Comparison of ENCODE assay signal across 8 mouse cellular contexts in the genomic region with DNA sequence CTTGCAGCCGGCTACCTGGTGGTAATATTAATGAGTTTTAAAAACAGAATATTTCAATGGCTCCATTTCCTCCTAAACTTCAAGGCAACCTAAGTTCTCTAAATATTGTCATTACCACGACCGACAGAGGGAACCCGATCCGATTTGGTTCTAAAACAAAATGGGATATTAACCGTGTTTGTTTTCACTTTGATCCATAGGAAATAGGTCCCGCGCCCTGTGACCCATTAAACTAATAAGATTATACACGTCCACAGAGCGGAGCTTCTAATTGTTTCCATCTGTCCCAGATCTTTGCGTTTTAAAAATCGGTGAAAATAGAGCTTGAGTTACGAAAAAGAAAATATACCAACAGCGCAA.
DNase-seq lines count a peak whose midpoint lies in the region; ATAC-seq and TF ChIP-seq lines count a peak whose summit lies in the region.

No protein-coding gene starts in this region.

- no peak for ATAC-seq in heart, embryonic 15.5 days (replicated peaks; ENCODE audit: insufficient number of reproducible peaks, insufficient read depth, low FRiP score, low read depth)
- no peak for ATAC-seq in forebrain, embryonic 16.5 days
- ATAC-seq in liver, embryonic 14.5 days (ENCODE audit: insufficient read depth): no peak

- in situ Hi-C loops in ES-E14 (cut with MboI; ENCODE audit: low sequenced_read_pairs in 2 of 2, unreplicated experiment in 2 of 2): loop anchor here (5.0 to 10.0 kb wide), 4 partner anchors 987 to 1137 kb away; a partner anchor contains a TSS

- H3K4me3 ChIP-seq in heart, embryonic 15.5 days: peak overlapping the region; percentile 46
- peak overlapping the region; percentile 58 to 67 for H3K4me3 ChIP-seq in ES-E14 (ENCODE audit: insufficient read depth in 1 of 2, low read depth in 1 of 2, low read length in 2 of 2, poor library complexity in 1 of 2, severe bottlenecking in 1 of 2)
- peak overlapping the region; percentile 18; the same call in 1 of the 2 replicates for H3K4me3 ChIP-seq in forebrain, embryonic 16.5 days (replicated peaks; ENCODE audit: low read length)
- peak overlapping the region; percentile 29 to 53 for H3K4me3 ChIP-seq in liver, embryonic 14.5 days (ENCODE audit: insufficient read depth in 1 of 2, low read depth in 2 of 2, low read length in 2 of 2)

- H3K36me3 ChIP-seq in heart, embryonic 15.5 days: no peaks in the 10 kb centered on the region
- no peaks in the 10 kb centered on the region for H3K36me3 ChIP-seq in ES-E14 (ENCODE audit: control insufficient read depth, insufficient read depth, low read length, poor library complexity, severe bottlenecking)
- H3K36me3 ChIP-seq in forebrain, embryonic 16.5 days (ENCODE audit: control insufficient read depth, insufficient read depth): no peaks in the 10 kb centered on the region
- no peaks in the 10 kb centered on the region for H3K36me3 ChIP-seq in liver, embryonic 14.5 days (replicated peaks; ENCODE audit: control insufficient read depth, insufficient read depth, low read depth)

- TF ChIP-seq CTCF in liver, embryonic 14.5 days (IDR thresholded peaks at IDR 0.05; ENCODE audit: low read depth): no peak

- peaks cover 56% of the 10 kb centered on the region for H3K27me3 ChIP-seq in heart, embryonic 15.5 days
- H3K27me3 ChIP-seq in forebrain, embryonic 16.5 days (replicated peaks; ENCODE audit: control insufficient read depth, insufficient read depth, low read length): peaks cover 72% of the 10 kb centered on the region
- H3K27me3 ChIP-seq in liver, embryonic 14.5 days (ENCODE audit: control insufficient read depth, insufficient read depth, low read length): peaks cover 87% of the 10 kb centered on the region

- H3K4me2 ChIP-seq in heart, embryonic 15.5 days: peak overlapping the region; percentile 67
- peak overlapping the region; percentile 26 for H3K4me2 ChIP-seq in forebrain, embryonic 16.5 days (ENCODE audit: low read length)
- H3K4me2 ChIP-seq in liver, embryonic 14.5 days (ENCODE audit: low read depth): peak overlapping the region; percentile 87

- H3K4me1 ChIP-seq in heart, embryonic 15.5 days (replicated peaks): peaks cover 22% of the 10 kb centered on the region
- H3K4me1 ChIP-seq in ES-E14 (ENCODE audit: control insufficient read depth in 2 of 2, insufficient read depth in 2 of 2, low read length in 2 of 2, poor library complexity in 1 of 2): 0 out of 4 replicates have a peak, but pooled peaks cover 0 to 2% of the 10 kb centered on the region in 2 experiments
- H3K4me1 ChIP-seq in forebrain, embryonic 16.5 days (replicated peaks; ENCODE audit: control insufficient read depth, insufficient read depth, low read length): peaks cover 3% of the 10 kb centered on the region; the same call in 1 of the 2 replicates
- peaks cover 0 to 12% of the 10 kb centered on the region in 2 experiments for H3K4me1 ChIP-seq in liver, embryonic 14.5 days (replicated peaks; ENCODE audit: control insufficient read depth in 2 of 2, insufficient read depth in 2 of 2, low read length in 1 of 2)

- 1% methylated on average over 14 of the region's 14 CpGs for WGBS in heart, embryonic 15.5 days
- under 1% methylated on average over 14 of the region's 14 CpGs for WGBS in forebrain, embryonic 16.5 days
- under 1% methylated on average over 14 of the region's 14 CpGs for WGBS in liver, embryonic 14.5 days (ENCODE audit: insufficient replicate concordance)

- no peak for DNase-seq in heart, adult 18-20 months
- no peak for DNase-seq in ES-E14 (ENCODE audit: low read depth, low spot score)
- DNase-seq in liver, embryonic 14.5 days (ENCODE audit: low read depth in 3 of 3, low spot score in 3 of 3): no peak
- DNase-seq in B cell, adult 2 months: no peak
- DNase-seq in urinary bladder, postnatal 10 days (ENCODE audit: low spot score): no peak
- no peak for DNase-seq in urinary bladder, postnatal 36 days (ENCODE audit: low spot score in 2 of 2)

- TF ChIP-seq EP300 in liver, embryonic 14.5 days (IDR thresholded peaks at IDR 0.05; ENCODE audit: low read depth): no peak

- H3K9me3 ChIP-seq in heart, embryonic 15.5 days (replicated peaks): no peaks in the 10 kb centered on the region
- no peaks in the 10 kb centered on the region for H3K9me3 ChIP-seq in ES-E14 (ENCODE audit: control insufficient read depth, insufficient read depth, low read depth, low read length)
- no peaks in the 10 kb centered on the region for H3K9me3 ChIP-seq in forebrain, embryonic 16.5 days (ENCODE audit: control insufficient read depth, low read length)
- no peaks in the 10 kb centered on the region for H3K9me3 ChIP-seq in liver, embryonic 14.5 days (ENCODE audit: control insufficient read depth, low read length)

- H3K9ac ChIP-seq in heart, embryonic 15.5 days: no peak overlapping the region
- no peak overlapping the region for H3K9ac ChIP-seq in ES-E14 (ENCODE audit: insufficient read depth, low read depth, low read length, poor library complexity, severe bottlenecking)
- H3K9ac ChIP-seq in forebrain, embryonic 16.5 days (replicated peaks; ENCODE audit: low read depth, low read length): no peak overlapping the region
- H3K9ac ChIP-seq in liver, embryonic 14.5 days (replicated peaks): no peak overlapping the region; the same call in 1 of the 2 replicates

- H3K27ac ChIP-seq in heart, embryonic 15.5 days: no peak overlapping the region
- H3K27ac ChIP-seq in ES-E14 (ENCODE audit: insufficient read depth, low read depth, low read length, poor library complexity, severe bottlenecking): no peak overlapping the region
- H3K27ac ChIP-seq in forebrain, embryonic 16.5 days (ENCODE audit: low read length): no peak overlapping the region
- no peak overlapping the region for H3K27ac ChIP-seq in liver, embryonic 14.5 days

TF ChIP-seq in ES-E14, 5 proteins besides CTCF, POLR2A, EP300 and RAD21:
- TF ChIP-seq MAFK (IDR thresholded peaks at IDR 0.05; ENCODE audit: insufficient read depth, low read depth, low read length) (no peak), CHD2 (IDR thresholded peaks at IDR 0.05; ENCODE audit: low read depth, low read length) (no peak), ZC3H11A (IDR thresholded peaks at IDR 0.05; ENCODE audit: borderline replicate concordance, low read depth, low read length) (no peak), ZNF384 (IDR thresholded peaks at IDR 0.05; ENCODE audit: low read depth, low read length) (no peak), HCFC1 (IDR thresholded peaks at IDR 0.05; ENCODE audit: borderline replicate concordance, insufficient read depth, low read length) (no peak)

Comparison
In these comparisons a context has a peak if more than half of its experiments do, and no peak if none do; other contexts are left out.
1. H3K4me2 ChIP-seq: peak in every context shown above with its lines; median percentile 87 in liver, embryonic 14.5 days; 67 in heart, embryonic 15.5 days; 26 in forebrain, embryonic 16.5 days.